Mouse (Mus musculus) embryonic facial prominence, embryonic 13.5 days (tissue): Measurements from ENCODE around the gene Stmnd1. TPM values are rescaled to one million over a fixed set of nuclear protein-coding genes. Genes with fewer than 3 reads are reported as not detected.
"Not testable (repeated sequence)": the region's sequence is repeated elsewhere in the genome, so short reads cannot be mapped to it uniquely, and the experiment has no call there.

Experiments used
- ATAC-seq: fragments of 200-750 bp; cut with Nextera tagmentation; 2 replicates; pipeline ENCODE4 v1.8.0; 2017; ENCODE audit warnings: low read depth; ENCODE audit not compliant: insufficient number of reproducible peaks, insufficient read depth, low FRiP score, low TSS enrichment
- H3K27ac ChIP-seq: fragments of 300-500 bp; sonication (generic); 2 replicates; pipeline ENCODE4 v1.5.1; 2015; ENCODE audit warnings: moderate library complexity, mild to moderate bottlenecking, inconsistent platforms
- H3K27me3 ChIP-seq: fragments of 300-500 bp; sonication (generic); 2 replicates; pipeline ENCODE4 v1.6.1; 2015; ENCODE audit warnings: mild to moderate bottlenecking, inconsistent platforms
- H3K36me3 ChIP-seq: fragments of 300-500 bp; sonication (generic); 2 replicates; pipeline ENCODE4 v1.6.1; 2015; ENCODE audit warnings: mild to moderate bottlenecking, inconsistent platforms
- H3K4me1 ChIP-seq: fragments of 300-500 bp; sonication (generic); 2 replicates; pipeline ENCODE4 v1.6.1; 2015; ENCODE audit warnings: inconsistent platforms
- H3K4me2 ChIP-seq: fragments of 300-500 bp; sonication (generic); 2 replicates; pipeline ENCODE4 v1.6.1; 2015; ENCODE audit warnings: moderate library complexity, mild to moderate bottlenecking, inconsistent platforms
- H3K4me3 ChIP-seq: fragments of 300-500 bp; sonication (generic); 2 replicates; pipeline ENCODE4 v1.5.1; 2015; ENCODE audit warnings: mild to moderate bottlenecking, inconsistent platforms
- H3K9ac ChIP-seq: fragments of 300-500 bp; sonication (generic); 2 replicates; pipeline ENCODE4 v1.6.1; 2015; ENCODE audit warnings: mild to moderate bottlenecking, inconsistent platforms
- H3K9me3 ChIP-seq: fragments of 300-500 bp; sonication (generic); 2 replicates; pipeline ENCODE4 v1.6.1; 2016; ENCODE audit warnings: inconsistent platforms
- WGBS: fragments of 180-500 bp; shearing (Covaris S2); methylation state at CpG from one replicate; pipeline ENCODE4 v1.1.7; 2015; ENCODE audit warnings: mixed read lengths; 5-methylcytosine and 5-hydroxymethylcytosine counted together
- polyA plus RNA-seq: library from polyadenylated mRNA; unstranded; fragments of >200 nt; fragmentation: Nextera tagmentation; extraction: Ambion mirVana; gene quantifications from 2 replicates; pipeline ENCODE4 v1.2.1, GENCODE M21; 2015

The Stmnd1 gene
- polyA plus RNA-seq, 1 experiment from 2014 or later = not detected

GRCm38 (mm10) chr13:46294365-46294764 lies 20.8 kb downstream of the Stmnd1 start:
- Histone ChIP-seq H3K9me3 (no peaks in the 10 kb centered on the region), H3K4me3 (no peak overlapping the region), H3K9ac (no peak overlapping the region), H3K36me3 (no peaks in the 10 kb centered on the region), H3K4me2 (no peak overlapping the region), H3K27me3 (no peaks in the 10 kb centered on the region), H3K4me1 (no peaks in the 10 kb centered on the region), H3K27ac (no peak overlapping the region)
- no peak for ATAC-seq

DNA sequence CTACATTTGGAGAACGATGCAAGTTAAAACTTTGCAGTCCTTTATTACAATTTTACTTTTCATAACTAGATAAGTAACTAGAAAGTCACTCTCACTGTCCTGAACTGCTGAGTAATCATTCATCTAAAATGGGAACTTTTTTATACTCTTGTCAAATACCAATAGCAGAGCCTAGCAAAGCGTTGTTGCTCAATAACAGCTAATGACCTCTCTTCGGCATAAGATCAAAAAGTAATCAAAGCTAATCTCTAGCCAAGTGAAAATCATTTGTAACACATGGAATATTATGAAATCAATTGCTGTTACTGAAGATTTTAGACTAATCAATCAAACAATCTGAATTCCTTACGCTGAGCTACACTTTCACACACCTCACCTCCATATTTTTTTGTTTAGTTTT lies 24.2 kb downstream of the Stmnd1 start:
- H3K4me1 ChIP-seq = no peaks in the 10 kb centered on the region
- H3K27ac ChIP-seq = no peak overlapping the region
- WGBS = 87% methylated on average over 4 of the region's 4 CpGs
- H3K9ac ChIP-seq = no peak overlapping the region
- no peak overlapping the region for H3K4me2 ChIP-seq
- no peaks in the 10 kb centered on the region for H3K27me3 ChIP-seq
- ATAC-seq = no peak
- no peaks in the 10 kb centered on the region for H3K36me3 ChIP-seq
- no peak overlapping the region for H3K4me3 ChIP-seq
- no peaks in the 10 kb centered on the region for H3K9me3 ChIP-seq

DNA sequence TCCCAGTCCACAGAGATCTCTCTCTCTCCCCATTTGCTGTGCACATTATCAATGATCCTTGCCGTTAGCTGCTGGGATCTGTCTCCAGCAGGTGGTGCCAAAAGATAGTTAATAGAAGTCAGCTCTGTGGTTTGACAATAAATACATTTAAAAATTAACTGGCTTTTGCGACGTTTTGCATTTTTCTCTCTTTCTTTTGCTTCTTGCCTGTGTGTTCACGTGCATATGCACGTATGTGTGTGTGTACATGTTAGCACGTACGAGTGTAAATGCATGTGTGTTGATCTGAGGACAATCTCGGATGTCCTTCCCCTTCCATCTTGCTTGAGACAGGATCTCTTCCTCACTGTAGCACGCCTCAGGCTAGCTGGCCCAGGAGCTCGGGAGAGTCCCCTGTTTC lies 37.3 kb downstream of the Stmnd1 start:
- Histone ChIP-seq H3K9ac (no peak overlapping the region), H3K4me1 (no peaks in the 10 kb centered on the region), H3K36me3 (no peaks in the 10 kb centered on the region), H3K4me2 (no peak overlapping the region), H3K9me3 (0 out of 2 replicates have a peak, but pooled peaks cover under 1% of the 10 kb centered on the region), H3K27me3 (no peaks in the 10 kb centered on the region), H3K27ac (no peak overlapping the region), H3K4me3 (no peak overlapping the region)
- 46% methylated on average over 10 of the region's 10 CpGs for WGBS
- ATAC-seq = no peak

DNA sequence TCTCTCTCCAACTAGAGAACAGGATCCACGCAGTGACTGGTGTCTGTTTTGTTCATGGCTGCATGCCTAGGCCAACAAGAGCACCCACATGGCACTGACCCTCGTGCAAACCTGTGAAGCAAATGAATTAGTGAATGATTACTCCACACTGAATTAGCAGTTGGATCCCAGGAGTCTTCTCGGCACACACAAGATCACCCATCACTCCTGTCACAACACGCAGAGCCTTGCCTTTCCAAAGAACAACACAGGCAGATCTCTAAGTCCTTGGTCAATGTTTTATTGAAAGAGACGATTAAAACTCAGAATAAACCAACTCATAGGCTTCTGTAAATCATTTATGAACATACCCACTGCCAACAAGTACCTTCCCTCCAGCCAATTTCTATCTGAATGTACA lies 39.7 kb downstream of the Stmnd1 start:
- Histone ChIP-seq H3K36me3 (no peaks in the 10 kb centered on the region), H3K4me2 (no peak overlapping the region), H3K4me1 (no peaks in the 10 kb centered on the region), H3K9ac (no peak overlapping the region), H3K4me3 (no peak overlapping the region), H3K9me3 (0 out of 2 replicates have a peak, but pooled peaks cover 3% of the 10 kb centered on the region), H3K27me3 (no peaks in the 10 kb centered on the region), H3K27ac (no peak overlapping the region)
- 80% methylated on average over 5 of the region's 5 CpGs for WGBS
- no peak for ATAC-seq

- Histone ChIP-seq H3K36me3 (no peaks in the 10 kb centered on the region), H3K9me3 (0 out of 2 replicates have a peak, but pooled peaks cover 3% of the 10 kb centered on the region), H3K4me3 (no peak overlapping the region), H3K27me3 (no peaks in the 10 kb centered on the region), H3K4me2 (no peak overlapping the region), H3K27ac (no peak overlapping the region), H3K9ac (no peak overlapping the region), H3K4me1 (no peaks in the 10 kb centered on the region)
- WGBS = 88% methylated on average over 7 of the region's 7 CpGs
- no peak for ATAC-seq
These were observed 41.6 kb downstream of the Stmnd1 start for GRCm38 (mm10) chr13:46315165-46315564.

- ATAC-seq = no peak
- Histone ChIP-seq H3K27ac (no peak overlapping the region), H3K4me3 (no peak overlapping the region), H3K4me2 (no peak overlapping the region), H3K36me3 (no peaks in the 10 kb centered on the region), H3K4me1 (no peaks in the 10 kb centered on the region), H3K9me3 (no peaks in the 10 kb centered on the region), H3K9ac (no peak overlapping the region), H3K27me3 (no peaks in the 10 kb centered on the region)
- WGBS = 79% methylated on average over 4 of the region's 4 CpGs
These were observed 52.9 kb downstream of the Stmnd1 start for GRCm38 (mm10) chr13:46326351-46326985.

GRCm38 (mm10) chr13:46335020-46335419 lies 61.5 kb downstream of the Stmnd1 start:
- H3K36me3 ChIP-seq = no peaks in the 10 kb centered on the region
- no peak overlapping the region for H3K9ac ChIP-seq
- no peak overlapping the region for H3K4me2 ChIP-seq
- H3K4me1 ChIP-seq = peaks cover 4% of the 10 kb centered on the region
- H3K9me3 ChIP-seq = peaks cover 4% of the 10 kb centered on the region; the same call in 1 of the 2 replicates
- H3K27me3 ChIP-seq = no peaks in the 10 kb centered on the region
- ATAC-seq = no peak
- no peak overlapping the region for H3K4me3 ChIP-seq
- no peak overlapping the region for H3K27ac ChIP-seq
- WGBS = 81% methylated on average over 6 of the region's 6 CpGs

- not testable (repeated sequence) for H3K9me3 ChIP-seq
- 78% methylated on average over 1 of the region's 1 CpGs for WGBS
These were observed 62.8 kb downstream of the Stmnd1 start for GRCm38 (mm10) chr13:46336281-46336680.

GRCm38 (mm10) chr13:46337791-46338190 lies 64.3 kb downstream of the Stmnd1 start:
- no peaks in the 10 kb centered on the region for H3K9me3 ChIP-seq
- H3K4me3 ChIP-seq = no peak overlapping the region
- no peak for ATAC-seq
- WGBS = 73% methylated on average over 2 of the region's 2 CpGs
- no peaks in the 10 kb centered on the region for H3K27me3 ChIP-seq
- H3K4me1 ChIP-seq = peaks cover 4% of the 10 kb centered on the region
- H3K27ac ChIP-seq = no peak overlapping the region
- no peak overlapping the region for H3K4me2 ChIP-seq
- no peaks in the 10 kb centered on the region for H3K36me3 ChIP-seq
- no peak overlapping the region for H3K9ac ChIP-seq

More at GRCm38 (mm10) chr13:46336281-46336680, 62.8 kb downstream of the Stmnd1 start:
- H3K27ac ChIP-seq, ATAC-seq, H3K9ac ChIP-seq, H3K4me3 ChIP-seq, H3K36me3 ChIP-seq, H3K4me2 ChIP-seq, H3K27me3 ChIP-seq, H3K4me1 ChIP-seq: not testable (repeated sequence)

- no peak for ATAC-seq
- no peak overlapping the region for H3K27ac ChIP-seq
- H3K27me3 ChIP-seq = no peaks in the 10 kb centered on the region
- 50% methylated on average over 4 of the region's 4 CpGs for WGBS
- no peaks in the 10 kb centered on the region for H3K9me3 ChIP-seq
- peaks cover 4% of the 10 kb centered on the region for H3K4me1 ChIP-seq
- no peak overlapping the region for H3K4me3 ChIP-seq
- no peak overlapping the region for H3K9ac ChIP-seq
- no peak overlapping the region for H3K4me2 ChIP-seq
- H3K36me3 ChIP-seq = no peaks in the 10 kb centered on the region
These were observed 66.4 kb downstream of the Stmnd1 start for GRCm38 (mm10) chr13:46339954-46340353.

- Histone ChIP-seq H3K4me2 (no peak overlapping the region), H3K9me3 (no peaks in the 10 kb centered on the region), H3K36me3 (no peaks in the 10 kb centered on the region), H3K4me1 (peaks cover 4% of the 10 kb centered on the region), H3K27ac (no peak overlapping the region), H3K9ac (no peak overlapping the region), H3K4me3 (no peak overlapping the region), H3K27me3 (no peaks in the 10 kb centered on the region)
- WGBS = 96% methylated on average over 8 of the region's 8 CpGs
- no peak for ATAC-seq
These were observed 67.1 kb downstream of the Stmnd1 start for GRCm38 (mm10) chr13:46340583-46340982.

GRCm38 (mm10) chr13:46341419-46341818 lies 67.9 kb downstream of the Stmnd1 start:
- Histone ChIP-seq H3K9me3 (no peaks in the 10 kb centered on the region), H3K27me3 (no peaks in the 10 kb centered on the region), H3K4me2 (no peak overlapping the region), H3K4me1 (peaks cover 4% of the 10 kb centered on the region), H3K9ac (no peak overlapping the region), H3K27ac (no peak overlapping the region), H3K4me3 (no peak overlapping the region), H3K36me3 (no peaks in the 10 kb centered on the region)
- no peak for ATAC-seq
- WGBS = 55% methylated on average over 5 of the region's 5 CpGs
